Mouse (Mus musculus) left cerebral cortex, adult 2 months (tissue): ENCODE results near the gene Tdg. TPM values are rescaled to one million over a fixed set of nuclear protein-coding genes. Genes with fewer than 3 reads are reported as not detected.
A peak's percentile ranks its signal among the peaks of the same experiment; 100 is the strongest.
"Not testable (repeated sequence)": the region's sequence is repeated elsewhere in the genome, so short reads cannot be mapped to it uniquely, and the experiment has no call there.

Experiments used
- DNase-seq, 2 experiments: peaks; one replicate each; pipeline ENCODE4 v3.0.0; 2021 to 2022; ENCODE audit warnings: low spot score in 2 of 2, mixed read lengths in 1 of 2; ENCODE audit errors: extremely low spot score in 1 of 2
- H3K27ac ChIP-seq: fragments of 200-600 bp; 2 replicates; pipeline ENCODE4 v1.8.1; 2022
- H3K4me3 ChIP-seq: fragments of 200-600 bp; 2 replicates; pipeline ENCODE4 v1.8.1; 2022
- CTCF ChIP-seq: fragments of 200-600 bp; IDR thresholded peaks from 2 replicates; pipeline ENCODE4 v1.8.1; 2022; ENCODE audit warnings: antibody characterized with exemption, mild to moderate bottlenecking, moderate library complexity
- intact Hi-C: fragments of 180-260 bp; cut with DNase I; formaldehyde crosslinking; loops from one replicate; pipeline ENCODE4 v1.15.1; 2025
- long read RNA-seq, 2 experiments: library from polyadenylated mRNA; stranded (forward); transcript quantifications; one replicate each; pipeline ENCODE4 v2.0.0; 2021; ENCODE audit warnings: borderline mapping rate in 2 of 2
- total RNA-seq, 2 experiments: library from RNA; stranded (reverse); gene quantifications; 2 replicates each; pipeline ENCODE4 v1.2.3; 2021

Tdg gene
- 10 to 100 TPM; 42.7 to 50.2 TPM for total RNA-seq
- long read RNA-seq, experiment 1, transcript Tdg-208 (10 exons, 3,502 nt) = major isoform, 52 of 87 reads
- long read RNA-seq, experiment 1, partial matches to known transcripts = 1 of 87 reads
- long read RNA-seq, experiment 1, other reads (novel, unspliced or antisense) = 29 of 87 reads
- long read RNA-seq, experiment 2, transcript Tdg-208 (10 exons, 3,502 nt) = major isoform, 34 of 56 reads
- long read RNA-seq, experiment 2, partial matches to known transcripts = 0 of 56 reads
- long read RNA-seq, experiment 2, other reads (novel, unspliced or antisense) = 18 of 56 reads

DNA sequence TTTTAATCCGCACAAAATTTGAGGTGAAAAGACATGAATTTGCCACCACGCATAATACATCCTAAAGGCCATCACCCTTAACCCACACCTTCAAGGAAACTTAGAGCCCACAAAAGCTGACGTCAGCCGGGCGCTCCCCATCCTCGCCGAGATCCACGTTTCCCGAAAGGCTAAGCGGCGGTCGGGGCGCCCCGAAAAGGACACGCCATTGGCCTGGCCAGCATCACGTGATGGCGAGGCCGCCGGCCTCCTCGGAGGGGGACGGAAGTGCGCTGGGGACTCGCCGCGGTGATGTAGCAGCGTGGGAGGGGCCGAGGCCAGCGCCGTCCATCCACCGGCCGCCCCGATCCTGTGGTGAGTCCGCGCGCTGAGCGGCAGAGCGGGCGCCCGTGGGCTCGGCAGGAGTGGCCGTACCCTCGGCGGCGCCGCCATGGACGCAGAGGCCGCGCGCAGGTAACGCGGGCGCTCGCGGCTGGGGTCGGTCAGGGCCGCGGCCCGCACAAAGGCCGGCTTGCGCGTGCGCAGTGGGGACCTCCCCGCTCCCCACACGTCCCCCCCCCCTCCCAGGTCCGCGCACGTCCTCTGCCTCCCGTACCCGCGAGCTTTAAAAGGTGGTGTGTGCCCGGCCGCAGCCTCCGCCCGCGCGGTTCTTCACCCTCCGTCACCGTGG, at the start of gene Tdg:
Gene Tdg, plus strand, starts transcription at position 243 of the 670 bp plus-strand sequence.
- H3K4me3 ChIP-seq = peak within 1 kb of the TSS; percentile 93
- peak; percentile 85 to 91 for DNase-seq
- H3K27ac ChIP-seq = peak within 1 kb of the TSS; percentile 97
- intact Hi-C loops = loop anchor here (5.0 to 10.0 kb wide), 2 partner anchors 63 to 985 kb away; partner anchors contain the start of genes Glt8d2 and Gm10778

- intact Hi-C loops, H3K27ac ChIP-seq, H3K4me3 ChIP-seq, DNase-seq: not testable (repeated sequence)
These were observed 40.0 kb upstream of the Tdg start for GRCm38 (mm10) chr10:82589673-82590072.

DNA sequence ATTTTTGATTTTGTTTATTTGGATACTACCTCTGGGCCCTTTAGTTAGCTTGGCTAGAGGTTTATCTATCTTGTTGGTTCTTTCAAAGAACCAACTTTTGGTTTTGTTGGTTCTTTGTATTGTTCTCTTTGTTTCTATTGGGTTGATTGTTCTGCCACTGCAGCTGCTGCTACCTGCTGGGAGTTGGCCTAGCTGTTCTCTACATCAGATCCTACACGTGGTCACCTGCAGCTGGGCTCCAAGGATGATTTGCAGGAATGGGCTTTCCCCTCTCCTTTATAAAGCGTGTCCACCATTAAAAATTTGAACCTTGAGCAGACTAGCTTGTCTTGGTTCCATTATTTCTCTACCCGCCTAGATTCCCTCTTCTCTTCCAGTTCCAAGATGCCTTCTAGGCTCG, 35.2 kb upstream of the Tdg start:
- DNase-seq, H3K4me3 ChIP-seq, intact Hi-C loops, H3K27ac ChIP-seq: not testable (repeated sequence)

- intact Hi-C loops = loop anchor here (10.0 kb wide), 1 partner anchor 977 kb away; the partner anchor contains the start of gene Gm10778
These were observed 7.4 kb upstream of the Tdg start for GRCm38 (mm10) chr10:82622235-82622634.

GRCm38 (mm10) chr10:82622671-82623552, 6.7 kb upstream of the Tdg start, which contains the start of gene 1190007I07Rik:
TSS of gene 1190007I07Rik (minus strand) at chr10:82623228.
- intact Hi-C loops = loop anchor here (10.0 kb wide), 1 partner anchor 978 kb away; the partner anchor contains the start of gene Gm10778
- TF ChIP-seq CTCF = peak; percentile 15; the same call in 1 of the 2 replicates

More at GRCm38 (mm10) chr10:82622235-82622634, 7.4 kb upstream of the Tdg start:
- TF ChIP-seq CTCF = no peak
- peak overlapping the region; percentile 76 for H3K4me3 ChIP-seq
- H3K27ac ChIP-seq = no peak overlapping the region; the same call in 1 of the 2 replicates
- DNase-seq = no peak

GRCm38 (mm10) chr10:82623553-82623932, 6.1 kb upstream of the Tdg start:
- Histone ChIP-seq H3K4me3 (peak overlapping the region; percentile 76), H3K27ac (peak overlapping the region; percentile 94)
- not testable (repeated sequence) for DNase-seq
- intact Hi-C loops = loop anchor here (10.0 kb wide), 1 partner anchor 979 kb away; the partner anchor contains the start of gene Gm10778

More at GRCm38 (mm10) chr10:82622671-82623552, 6.7 kb upstream of the Tdg start, which contains the start of gene 1190007I07Rik:
- Histone ChIP-seq H3K4me3 (peak within 1 kb of the TSS; percentile 76), H3K27ac (peak within 1 kb of the TSS; percentile 94)
- peak; percentile 84 to 87 for DNase-seq

- Histone ChIP-seq H3K27ac (peak overlapping the region; percentile 97), H3K4me3 (peak overlapping the region; percentile 93)
- TF ChIP-seq CTCF = no peak
- DNase-seq = no peak
- intact Hi-C loops = loop anchor here (10.0 kb wide), 1 partner anchor 984 kb away; the partner anchor contains the start of gene Gm10778
These were observed 480 bp upstream of the Tdg start for GRCm38 (mm10) chr10:82629111-82629585.

DNA sequence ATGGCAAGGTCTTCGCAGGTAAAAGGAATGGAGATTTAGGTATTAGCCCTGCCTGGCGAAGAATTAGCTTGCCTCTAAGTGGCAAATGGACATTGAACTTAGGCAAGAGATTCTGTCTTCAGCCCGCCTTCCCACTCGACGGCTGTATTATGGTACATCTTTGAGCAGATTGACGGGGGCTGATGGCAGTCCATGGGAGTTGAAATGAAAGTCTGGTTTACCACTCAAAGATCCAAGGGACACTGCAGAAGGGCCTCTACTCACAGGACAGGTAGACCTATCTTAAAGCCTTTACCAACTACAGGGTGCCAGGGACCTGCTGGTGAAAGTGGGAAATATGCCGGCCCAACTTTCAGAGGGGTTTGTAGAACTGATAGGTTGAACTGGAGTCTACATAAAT, 869 bp downstream of the Tdg start:
- DNase-seq = no peak
- peak overlapping the region; percentile 93 for H3K4me3 ChIP-seq
- peak overlapping the region; percentile 97 for H3K27ac ChIP-seq
- no peak for TF ChIP-seq CTCF
- intact Hi-C loops = loop anchor here (5.0 kb wide), 1 partner anchor 62 kb away; the partner anchor contains the start of gene Glt8d2

- Histone ChIP-seq H3K4me3 (peak overlapping the region; percentile 93), H3K27ac (peak overlapping the region; percentile 53; the same call in 1 of the 2 replicates)
- DNase-seq = no peak
- TF ChIP-seq CTCF = no peak
- intact Hi-C loops = loop anchor here (5.0 kb wide), 1 partner anchor 61 kb away; the partner anchor contains the start of gene Glt8d2
These were observed 1.5 kb downstream of the Tdg start for GRCm38 (mm10) chr10:82631133-82631532.

GRCm38 (mm10) chr10:82632496-82633280, 3.1 kb downstream of the Tdg start:
- no peak for DNase-seq
- H3K4me3 ChIP-seq = no peak overlapping the region
- TF ChIP-seq CTCF = no peak
- intact Hi-C loops = loop anchor here (5.0 kb wide), 1 partner anchor 60 kb away; the partner anchor contains the start of gene Glt8d2
- H3K27ac ChIP-seq = peak overlapping the region; percentile 11; the same call in 1 of the 2 replicates
